In the genomic region with DNA sequence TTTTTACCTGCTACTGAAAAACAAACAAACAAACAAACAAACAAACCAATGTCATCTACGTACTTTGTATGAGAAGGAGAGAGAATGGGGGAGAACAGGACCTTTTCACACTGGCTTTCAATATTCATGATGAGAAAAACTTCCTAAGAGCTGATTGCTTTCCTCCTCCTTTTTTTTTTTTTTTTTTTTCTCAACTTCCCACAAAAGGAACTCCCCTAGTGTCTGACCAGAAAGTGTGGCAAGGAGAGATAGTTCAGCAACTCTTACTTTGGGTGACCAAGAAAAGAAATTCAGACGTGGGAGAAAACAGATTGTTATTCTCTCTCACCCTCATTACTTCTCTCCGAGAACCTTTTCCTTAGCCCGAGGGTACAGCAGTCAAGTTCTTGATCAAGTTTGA, we compare ENCODE assay signal across 16 mouse cellular contexts. TPM values are rescaled to one million over a fixed set of nuclear protein-coding genes. Genes with fewer than 3 reads are reported as not detected.
A peak's percentile ranks its signal among the peaks of the same experiment; 100 is the strongest.
DNase-seq lines count a peak whose midpoint lies in the region; ATAC-seq and TF ChIP-seq lines count a peak whose summit lies in the region.
"Had no signal": no experiment of that assay in that cellular context is flagged by ENCODE, and none has a peak within 500 bp of the region (broad histone marks: within the 10 kb centered on the region; RNA-seq: fewer than 3 reads in every experiment).

No protein-coding gene starts in this region.

- peak overlapping the region; percentile 95; the same call in 1 of the 2 replicates for H3K27ac ChIP-seq in heart, embryonic 10.5 days
- no peak overlapping the region for H3K27ac ChIP-seq in kidney, embryonic 16.5 days (ENCODE audit: low read length)
- H3K27ac ChIP-seq in stomach, embryonic 14.5 days (ENCODE audit: low read length), result no peak overlapping the region
- H3K27ac ChIP-seq in stomach, postnatal 0 days (replicated peaks), result no peak overlapping the region
- H3K27ac ChIP-seq in forebrain, embryonic 11.5 days (ENCODE audit: low read depth, low read length), result no peak overlapping the region
- H3K27ac ChIP-seq: forebrain, embryonic 13.5 days had no signal

- no peaks in the 10 kb centered on the region for H3K9me3 ChIP-seq in heart, embryonic 10.5 days
- peaks cover 6% of the 10 kb centered on the region for H3K9me3 ChIP-seq in kidney, embryonic 16.5 days (ENCODE audit: low read length)
- no peaks in the 10 kb centered on the region for H3K9me3 ChIP-seq in stomach, embryonic 14.5 days (ENCODE audit: control insufficient read depth, low read depth, low read length)
- H3K9me3 ChIP-seq in stomach, postnatal 0 days (ENCODE audit: control insufficient read depth, low read length), result no peaks in the 10 kb centered on the region
- H3K9me3 ChIP-seq in forebrain, embryonic 11.5 days (ENCODE audit: control insufficient read depth, low read length), result peaks cover 6% of the 10 kb centered on the region; the same call in 1 of the 2 replicates

- no peaks in the 10 kb centered on the region for H3K36me3 ChIP-seq in heart, embryonic 10.5 days
- no peaks in the 10 kb centered on the region for H3K36me3 ChIP-seq in kidney, embryonic 16.5 days (ENCODE audit: insufficient read depth, low read length)
- no peaks in the 10 kb centered on the region for H3K36me3 ChIP-seq in stomach, embryonic 14.5 days (ENCODE audit: control insufficient read depth, insufficient read depth, low read length)
- no peaks in the 10 kb centered on the region for H3K36me3 ChIP-seq in stomach, postnatal 0 days (ENCODE audit: control insufficient read depth, insufficient read depth, low read length)
- H3K36me3 ChIP-seq in forebrain, embryonic 11.5 days (ENCODE audit: control insufficient read depth, insufficient read depth, low read length), result no peaks in the 10 kb centered on the region

- H3K27me3 ChIP-seq in heart, embryonic 10.5 days (ENCODE audit: insufficient read depth, poor library complexity, severe bottlenecking), result no peaks in the 10 kb centered on the region
- no peaks in the 10 kb centered on the region for H3K27me3 ChIP-seq in kidney, embryonic 16.5 days (ENCODE audit: insufficient read depth, low read length)
- H3K27me3 ChIP-seq in stomach, embryonic 14.5 days (ENCODE audit: control insufficient read depth, insufficient read depth, low read length), result no peaks in the 10 kb centered on the region
- no peaks in the 10 kb centered on the region for H3K27me3 ChIP-seq in stomach, postnatal 0 days (ENCODE audit: control insufficient read depth, insufficient read depth, low read length)
- peaks cover 3% of the 10 kb centered on the region; the same call in 1 of the 2 replicates for H3K27me3 ChIP-seq in forebrain, embryonic 11.5 days (ENCODE audit: control insufficient read depth, insufficient read depth, low read length)
- H3K27me3 ChIP-seq: Patski had no signal

- H3K4me3 ChIP-seq in heart, embryonic 10.5 days, result peak overlapping the region; percentile 93; the same call in 1 of the 2 replicates
- peak overlapping the region; percentile 91 for H3K4me3 ChIP-seq in kidney, embryonic 16.5 days (ENCODE audit: low read length)
- no peak overlapping the region for H3K4me3 ChIP-seq in stomach, embryonic 14.5 days (ENCODE audit: low read depth, low read length)
- no peak overlapping the region for H3K4me3 ChIP-seq in stomach, postnatal 0 days (ENCODE audit: low read depth, low read length)
- H3K4me3 ChIP-seq in forebrain, embryonic 11.5 days (ENCODE audit: low read depth, low read length), result no peak overlapping the region
- H3K4me3 ChIP-seq: myocyte had no signal

- TF ChIP-seq CTCF in stomach, postnatal 0 days (IDR thresholded peaks at IDR 0.05; ENCODE audit: low read depth), result no peak

- 62% methylated on average over 4 of the region's 4 CpGs for WGBS in heart, embryonic 10.5 days
- 60% methylated on average over 4 of the region's 4 CpGs for WGBS in kidney, embryonic 16.5 days
- WGBS in stomach, embryonic 14.5 days, result 74% methylated on average over 4 of the region's 4 CpGs
- 75% methylated on average over 4 of the region's 4 CpGs for WGBS in stomach, postnatal 0 days
- WGBS in forebrain, embryonic 11.5 days, result 70% methylated on average over 4 of the region's 4 CpGs

- peak overlapping the region; percentile 30; the same call in 1 of the 2 replicates for H3K9ac ChIP-seq in kidney, embryonic 16.5 days (replicated peaks; ENCODE audit: low read length)
- no peak overlapping the region for H3K9ac ChIP-seq in stomach, embryonic 14.5 days (replicated peaks; ENCODE audit: low read depth, low read length)
- H3K9ac ChIP-seq in stomach, postnatal 0 days (ENCODE audit: low read length), result no peak overlapping the region
- no peak overlapping the region for H3K9ac ChIP-seq in forebrain, embryonic 11.5 days (ENCODE audit: low read length)
- H3K9ac ChIP-seq: forebrain, embryonic 13.5 days had no signal

- DNase-seq in heart, embryonic 10.5 days (ENCODE audit: low spot score), result no peak
- DNase-seq in heart, postnatal 4 days, result no peak
- no peak for DNase-seq in kidney, postnatal 25 days
- DNase-seq in stomach, postnatal 0 days (ENCODE audit: low spot score), result no peak
- no peak for DNase-seq in forebrain, embryonic 11.5 days (ENCODE audit: low spot score)
- no peak for DNase-seq in ovary, postnatal 10 days (ENCODE audit: low spot score)
- DNase-seq: adrenal gland, adult 8-10 months; cerebellum, adult 11 months; embryo, embryonic 11 days; gastrocnemius, postnatal 36 days; right cerebral cortex, postnatal 14 days had no signal

- TF ChIP-seq EP300 in stomach, postnatal 0 days (optimal IDR thresholded peaks at IDR 0.05), result no peak

- H3K4me2 ChIP-seq in kidney, embryonic 16.5 days (replicated peaks; ENCODE audit: low read depth, low read length), result peak overlapping the region; percentile 56
- 0 out of 2 replicates have a peak overlapping the region, but pooled peaks have one; percentile 7 for H3K4me2 ChIP-seq in stomach, embryonic 14.5 days (replicated peaks; ENCODE audit: low read depth, low read length)
- no peak overlapping the region for H3K4me2 ChIP-seq in stomach, postnatal 0 days (replicated peaks; ENCODE audit: low read depth)
- no peak overlapping the region for H3K4me2 ChIP-seq in forebrain, embryonic 11.5 days (ENCODE audit: low read depth, low read length, severe bottlenecking)

- H3K4me1 ChIP-seq in heart, embryonic 10.5 days, result peaks cover 11% of the 10 kb centered on the region; the same call in 1 of the 2 replicates
- peaks cover 17% of the 10 kb centered on the region for H3K4me1 ChIP-seq in kidney, embryonic 16.5 days (ENCODE audit: insufficient read depth, low read length)
- 0 out of 2 replicates have a peak, but pooled peaks cover 6% of the 10 kb centered on the region for H3K4me1 ChIP-seq in stomach, embryonic 14.5 days (ENCODE audit: control insufficient read depth, insufficient read depth, low read length)
- H3K4me1 ChIP-seq in stomach, postnatal 0 days (replicated peaks; ENCODE audit: control insufficient read depth, insufficient read depth), result no peaks in the 10 kb centered on the region
- no peaks in the 10 kb centered on the region for H3K4me1 ChIP-seq in forebrain, embryonic 11.5 days (replicated peaks; ENCODE audit: control insufficient read depth, insufficient read depth, low read length)

- ATAC-seq in kidney, embryonic 16.5 days (ENCODE audit: low FRiP score, low TSS enrichment), result no peak
- ATAC-seq in stomach, embryonic 14.5 days (ENCODE audit: insufficient number of reproducible peaks, insufficient read depth, low FRiP score, low read depth), result no peak
- no peak for ATAC-seq in stomach, postnatal 0 days (ENCODE audit: low FRiP score, low TSS enrichment)
- ATAC-seq in forebrain, embryonic 11.5 days (replicated peaks; ENCODE audit: low FRiP score), result no peak
- ATAC-seq: forebrain, embryonic 13.5 days; Patski had no signal

RNA-seq across cellular contexts. Expression of a gene that starts 2.9 kb away (rescaled TPM):
- polyA plus RNA-seq in heart, embryonic 10.5 days (2016; fragmentation: Nextera tagmentation; extraction: Ambion mirVana), result 22.0 and 28.5 TPM in 2 replicates
- 10 to 100 TPM; 23.4 to 29.1 TPM for total RNA-seq in heart, postnatal 4 days (2021)
- polyA plus RNA-seq in kidney, embryonic 16.5 days (2015; fragmentation: Nextera tagmentation; extraction: Ambion mirVana), result 80.5 and 89.9 TPM in 2 replicates
- 9.7 and 11.1 TPM in 2 replicates for polyA plus RNA-seq in stomach, embryonic 14.5 days (2014; fragmentation: Nextera tagmentation; extraction: Ambion mirVana)
- polyA plus RNA-seq in stomach, postnatal 0 days (2015; fragmentation: Nextera tagmentation; extraction: Ambion mirVana), result 7.1 and 8.0 TPM in 2 replicates
- 8.3 and 8.8 TPM in 2 replicates for polyA plus RNA-seq in forebrain, embryonic 11.5 days (2014; fragmentation: Nextera tagmentation; extraction: Ambion mirVana)

Comparison
In these comparisons a context has a peak if more than half of its experiments do, and no peak if none do; other contexts are left out.
1. H3K4me2 ChIP-seq: peak in kidney, embryonic 16.5 days (single experiment) and stomach, embryonic 14.5 days (single experiment); none in stomach, postnatal 0 days (single experiment) and forebrain, embryonic 11.5 days (single experiment).
2. H3K4me3 ChIP-seq: peak in heart, embryonic 10.5 days (single experiment) and kidney, embryonic 16.5 days (single experiment); none in stomach, embryonic 14.5 days (single experiment), stomach, postnatal 0 days (single experiment) and forebrain, embryonic 11.5 days (single experiment).